In the genomic region with DNA sequence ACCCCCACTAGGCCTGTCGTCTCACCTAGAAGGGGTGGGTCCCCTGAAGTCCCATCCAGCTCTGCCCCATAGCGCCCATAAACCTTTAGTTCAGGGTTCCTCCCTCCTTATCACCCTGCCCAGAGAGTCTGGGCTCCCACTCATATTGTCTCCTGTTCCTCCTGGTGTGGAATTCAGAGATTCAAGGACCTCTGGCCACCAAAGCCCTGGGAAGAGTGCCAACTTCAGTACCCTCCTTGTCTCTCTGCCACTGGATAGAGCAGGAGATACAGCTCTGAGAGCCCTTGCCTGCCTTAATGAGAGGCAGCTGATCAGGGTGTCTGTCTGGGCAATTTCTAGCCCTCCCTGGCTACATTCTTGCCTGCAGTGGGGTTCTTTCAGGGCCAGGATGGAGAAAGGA, we compare ENCODE assay signal across 26 mouse cellular contexts. TPM values are rescaled to one million over a fixed set of nuclear protein-coding genes. Genes with fewer than 3 reads are reported as not detected.
DNase-seq lines count a peak whose midpoint lies in the region; ATAC-seq and TF ChIP-seq lines count a peak whose summit lies in the region.
"Had no signal": no experiment of that assay in that cellular context is flagged by ENCODE, and none has a peak within 500 bp of the region (broad histone marks: within the 10 kb centered on the region; RNA-seq: fewer than 3 reads in every experiment).

No protein-coding gene starts in this region.

- 30% methylated on average over 2 of the region's 2 CpGs for WGBS in liver, postnatal 0 days (ENCODE audit: insufficient replicate concordance)
- WGBS in liver, embryonic 11.5 days = 40% methylated on average over 2 of the region's 2 CpGs

- peaks cover 20% of the 10 kb centered on the region; the same call in 1 of the 2 replicates for H3K27me3 ChIP-seq in liver, postnatal 0 days (ENCODE audit: insufficient read depth, low read length)
- H3K27me3 ChIP-seq in liver, embryonic 11.5 days (replicated peaks; ENCODE audit: control insufficient read depth, insufficient read depth, low read length) = peaks cover 49% of the 10 kb centered on the region
- no peaks in the 10 kb centered on the region for H3K27me3 ChIP-seq in testis, adult 2 months (ENCODE audit: control insufficient read depth, insufficient read depth, low read length)

- no peak for TF ChIP-seq EP300 in liver, postnatal 0 days (IDR thresholded peaks at IDR 0.05; ENCODE audit: low read depth)

- H3K9ac ChIP-seq in liver, postnatal 0 days (replicated peaks) = peak overlapping the region; percentile 55; the same call in 1 of the 2 replicates
- H3K9ac ChIP-seq in liver, embryonic 11.5 days (ENCODE audit: low read depth, low read length) = no peak overlapping the region
- H3K9ac ChIP-seq: embryonic facial prominence, embryonic 12.5 days; liver, embryonic 14.5 days had no signal

- peak; percentile 50; the same call in 1 of the 2 replicates for TF ChIP-seq POLR2A in testis, adult 2 months (IDR thresholded peaks at IDR 0.05; ENCODE audit: control insufficient read depth, low read depth, low read length)

- peak overlapping the region; percentile 58; the same call in 1 of the 2 replicates for H3K4me3 ChIP-seq in liver, postnatal 0 days (ENCODE audit: low read depth, low read length)
- H3K4me3 ChIP-seq in liver, embryonic 11.5 days (ENCODE audit: low read depth, low read length) = no peak overlapping the region
- H3K4me3 ChIP-seq in testis, adult 2 months (ENCODE audit: control insufficient read depth, low read depth, low read length) = peak overlapping the region; percentile 48; the same call in 1 of the 2 replicates

- peak; percentile 57 for DNase-seq in adrenal gland, postnatal 14 days
- no peak for DNase-seq in adrenal gland, adult 18-20 months (ENCODE audit: low spot score in 2 of 2)
- DNase-seq in liver, postnatal 0 days = no peak
- no peak for DNase-seq in liver, embryonic 11.5 days (ENCODE audit: low spot score)
- DNase-seq in testis, postnatal 10 days (ENCODE audit: low spot score) = no peak
- DNase-seq in Muller cell, postnatal 12 days (ENCODE audit: inconsistent ontology term) = no peak
- no peak for DNase-seq in left cerebral cortex, postnatal 36 days (ENCODE audit: low spot score in 2 of 2)
- DNase-seq: cerebellum, adult 8-10 months; gastrocnemius, postnatal 36 days; layer of hippocampus, postnatal 36 days; left cerebral cortex, postnatal 4 days; lung, postnatal 14 days; retina, postnatal 1 day; thymus, adult 2 months had no signal

- peaks cover 22% of the 10 kb centered on the region for H3K4me1 ChIP-seq in liver, postnatal 0 days (ENCODE audit: insufficient read depth)
- peaks cover 14% of the 10 kb centered on the region for H3K4me1 ChIP-seq in liver, embryonic 11.5 days (replicated peaks; ENCODE audit: control insufficient read depth, insufficient read depth, low read length)
- peaks cover 17% of the 10 kb centered on the region for H3K4me1 ChIP-seq in testis, adult 2 months (ENCODE audit: control insufficient read depth, insufficient read depth, low read length)

- ATAC-seq in liver, postnatal 0 days = no peak
- no peak for ATAC-seq in liver, embryonic 11.5 days (replicated peaks; ENCODE audit: low FRiP score)
- ATAC-seq: forebrain, embryonic 15.5 days; intestine, embryonic 16.5 days had no signal

- no peaks in the 10 kb centered on the region for H3K9me3 ChIP-seq in liver, postnatal 0 days (ENCODE audit: low read length)
- H3K9me3 ChIP-seq in liver, embryonic 11.5 days (ENCODE audit: control insufficient read depth, low read length) = no peaks in the 10 kb centered on the region
- H3K9me3 ChIP-seq: embryonic facial prominence, embryonic 12.5 days; forebrain, embryonic 15.5 days; heart, embryonic 10.5 days; midbrain, embryonic 12.5 days had no signal

- H3K4me2 ChIP-seq in liver, postnatal 0 days (ENCODE audit: low read depth, low read length) = peak overlapping the region; percentile 76
- no peak overlapping the region for H3K4me2 ChIP-seq in liver, embryonic 11.5 days

- intact Hi-C loops in left cerebral cortex, postnatal 36 days (cut with DNase I) = no loop called here

- H3K36me3 ChIP-seq in liver, postnatal 0 days (replicated peaks; ENCODE audit: insufficient read depth, low read length) = no peaks in the 10 kb centered on the region
- H3K36me3 ChIP-seq in liver, embryonic 11.5 days (ENCODE audit: control insufficient read depth, insufficient read depth, low read length) = no peaks in the 10 kb centered on the region
- H3K36me3 ChIP-seq in testis, adult 2 months (ENCODE audit: control insufficient read depth, insufficient read depth, low read length) = no peaks in the 10 kb centered on the region
- H3K36me3 ChIP-seq: embryonic facial prominence, embryonic 12.5 days; forebrain, embryonic 15.5 days; heart, embryonic 10.5 days; midbrain, embryonic 12.5 days had no signal

- H3K27ac ChIP-seq in liver, postnatal 0 days (ENCODE audit: low read depth) = peak overlapping the region; percentile 83; the same call in 1 of the 2 replicates
- H3K27ac ChIP-seq in liver, embryonic 11.5 days (ENCODE audit: low read depth, low read length) = no peak overlapping the region
- H3K27ac ChIP-seq in testis, adult 2 months (ENCODE audit: control insufficient read depth, insufficient read depth, low read depth, low read length) = peak overlapping the region; percentile 76
- H3K27ac ChIP-seq: embryonic facial prominence, embryonic 12.5 days; forebrain, embryonic 15.5 days; heart, embryonic 10.5 days; liver, embryonic 14.5 days; midbrain, embryonic 12.5 days had no signal

- no peak for TF ChIP-seq CTCF in liver, postnatal 0 days (IDR thresholded peaks at IDR 0.05; ENCODE audit: low read depth)
- TF ChIP-seq CTCF in testis, adult 2 months (IDR thresholded peaks at IDR 0.05; ENCODE audit: control insufficient read depth, insufficient read depth, insufficient replicate concordance, low read depth, low read length) = no peak

RNA-seq across cellular contexts. Expression of a gene that starts 1.5 kb away (rescaled TPM):
- 7.6 and 28.3 TPM in 2 replicates for total RNA-seq in adrenal gland, postnatal 14 days (2021)
- total RNA-seq in adrenal gland, adult 18-20 months (2021) = 10 to 100 TPM in 1 of 2 experiments, 1 to 10 TPM in 1; 7.7 to 52.9 TPM
- polyA plus RNA-seq in liver, postnatal 0 days (2015; fragmentation: Nextera tagmentation; extraction: Ambion mirVana) = 39.5 and 39.6 TPM in 2 replicates
- 4.5 and 5.8 TPM in 2 replicates for polyA plus RNA-seq in liver, embryonic 11.5 days (2014; fragmentation: Nextera tagmentation; extraction: Ambion mirVana)
- 32.1 and 33.7 TPM in 2 replicates for polyA plus RNA-seq in testis, adult 2 months (2012; rRNA removed)
- total RNA-seq in left cerebral cortex, postnatal 36 days (2021) = 10 to 100 TPM in 1 of 2 experiments, 1 to 10 TPM in 1; 7.8 to 10.2 TPM
- total RNA-seq: common myeloid progenitor, adult 5-6 weeks had no signal

RNA-seq across cellular contexts. Expression of a gene that starts 14.6 kb away (rescaled TPM):
- 5.4 and 12.6 TPM in 2 replicates for total RNA-seq in adrenal gland, postnatal 14 days (2021)
- total RNA-seq in adrenal gland, adult 18-20 months (2021) = 10 to 100 TPM in 1 of 2 experiments, 1 to 10 TPM in 1; 5.5 to 26.0 TPM
- 0.64 and 0.88 TPM in 2 replicates for polyA plus RNA-seq in liver, postnatal 0 days (2015; fragmentation: Nextera tagmentation; extraction: Ambion mirVana)
- polyA plus RNA-seq in liver, embryonic 11.5 days (2014; fragmentation: Nextera tagmentation; extraction: Ambion mirVana) = 0.30 and 0.40 TPM in 2 replicates
- 0.90 and 2.6 TPM in 2 replicates for polyA plus RNA-seq in testis, adult 2 months (2012; rRNA removed)
- not detected for total RNA-seq in left cerebral cortex, postnatal 36 days (2021)
- total RNA-seq: common myeloid progenitor, adult 5-6 weeks; gastrocnemius, postnatal 36 days; layer of hippocampus, postnatal 36 days; left cerebral cortex, postnatal 4 days had no signal
- polyA plus RNA-seq: forebrain, embryonic 15.5 days; midbrain, embryonic 12.5 days; neural tube, embryonic 11.5 days had no signal

RNA-seq across cellular contexts. Expression of a gene that starts 43.2 kb away (rescaled TPM):
- not detected in 2 replicates for total RNA-seq in adrenal gland, postnatal 14 days (2021)
- total RNA-seq in adrenal gland, adult 18-20 months (2021) = not detected
- not detected in 2 replicates for polyA plus RNA-seq in liver, postnatal 0 days (2015; fragmentation: Nextera tagmentation; extraction: Ambion mirVana)
- polyA plus RNA-seq in liver, embryonic 11.5 days (2014; fragmentation: Nextera tagmentation; extraction: Ambion mirVana) = not detected in 2 replicates
- 0.44 TPM in 1 of 2 replicates, not detected in the other for polyA plus RNA-seq in testis, adult 2 months (2012; rRNA removed)
- total RNA-seq in left cerebral cortex, postnatal 36 days (2021) = not detected
- total RNA-seq: common myeloid progenitor, adult 5-6 weeks; gastrocnemius, postnatal 36 days; heart, postnatal 25 days; layer of hippocampus, adult 18-20 months; layer of hippocampus, postnatal 36 days; left cerebral cortex, postnatal 4 days had no signal
- polyA plus RNA-seq: embryonic facial prominence, embryonic 12.5 days; forebrain, embryonic 15.5 days; heart, embryonic 10.5 days; intestine, embryonic 16.5 days; kidney, embryonic 16.5 days; liver, embryonic 14.5 days; midbrain, embryonic 12.5 days; neural tube, embryonic 11.5 days; thymus, adult 2 months had no signal

RNA-seq across cellular contexts. Expression of a gene that starts 55.3 kb away (rescaled TPM):
- total RNA-seq in adrenal gland, postnatal 14 days (2021) = 1.4 and 2.9 TPM in 2 replicates
- total RNA-seq in adrenal gland, adult 18-20 months (2021) = 1 to 10 TPM in 1 of 2 experiments, under 1 TPM in 1; 0.96 to 1.2 TPM
- polyA plus RNA-seq in liver, postnatal 0 days (2015; fragmentation: Nextera tagmentation; extraction: Ambion mirVana) = 30.8 and 41.9 TPM in 2 replicates
- 2.0 and 2.5 TPM in 2 replicates for polyA plus RNA-seq in liver, embryonic 11.5 days (2014; fragmentation: Nextera tagmentation; extraction: Ambion mirVana)
- 0.46 TPM in 1 of 2 replicates, not detected in the other for polyA plus RNA-seq in testis, adult 2 months (2012; rRNA removed)
- 1 to 10 TPM in 1 of 2 experiments, under 1 TPM in 1; 0.48 to 2.0 TPM for total RNA-seq in left cerebral cortex, postnatal 36 days (2021)
- total RNA-seq: common myeloid progenitor, adult 5-6 weeks; gastrocnemius, postnatal 36 days; heart, postnatal 25 days; layer of hippocampus, adult 18-20 months; layer of hippocampus, postnatal 36 days had no signal
- polyA plus RNA-seq: embryonic facial prominence, embryonic 12.5 days; midbrain, embryonic 12.5 days; neural tube, embryonic 11.5 days had no signal

RNA-seq across cellular contexts. Expression of a gene that starts 59.3 kb away (rescaled TPM):
- total RNA-seq in adrenal gland, postnatal 14 days (2021) = 19.3 and 20.0 TPM in 2 replicates
- 10 to 100 TPM; 14.0 to 18.5 TPM for total RNA-seq in adrenal gland, adult 18-20 months (2021)
- polyA plus RNA-seq in liver, postnatal 0 days (2015; fragmentation: Nextera tagmentation; extraction: Ambion mirVana) = 1.3 and 1.9 TPM in 2 replicates
- polyA plus RNA-seq in liver, embryonic 11.5 days (2014; fragmentation: Nextera tagmentation; extraction: Ambion mirVana) = 4.1 and 4.4 TPM in 2 replicates
- polyA plus RNA-seq in testis, adult 2 months (2012; rRNA removed) = 5.7 and 5.9 TPM in 2 replicates
- total RNA-seq in left cerebral cortex, postnatal 36 days (2021) = 10 to 100 TPM in 1 of 2 experiments, 1 to 10 TPM in 1; 8.3 to 12.0 TPM
